Mouse (Mus musculus) neural tube, embryonic 14.5 days (tissue): ENCODE data around the gene Tbcel. TPM values are rescaled to one million over a fixed set of nuclear protein-coding genes. Genes with fewer than 3 reads are reported as not detected.

Experiments used
- ATAC-seq: fragments of 200-750 bp; cut with Nextera tagmentation; 2 replicates; pipeline ENCODE4 v1.8.0; 2017; ENCODE audit warnings: low read depth, mild to moderate bottlenecking, moderate TSS enrichment, moderate library complexity
- H3K27ac ChIP-seq: fragments of 300-500 bp; sonication (generic); 2 replicates; pipeline ENCODE4 v1.5.1; 2014; ENCODE audit warnings: low read depth, mild to moderate bottlenecking, control low read depth, low read length, moderate library complexity, mixed read lengths
- H3K27me3 ChIP-seq: fragments of 300-500 bp; sonication (generic); 2 replicates; pipeline ENCODE4 v1.6.1; 2014; ENCODE audit warnings: low read length; ENCODE audit not compliant: control insufficient read depth, insufficient read depth
- H3K36me3 ChIP-seq: fragments of 300-500 bp; sonication (generic); 2 replicates; pipeline ENCODE4 v1.6.1; 2014; ENCODE audit warnings: low read length, mixed read lengths; ENCODE audit not compliant: control insufficient read depth, insufficient read depth
- H3K4me1 ChIP-seq: fragments of 300-500 bp; sonication (generic); 2 replicates; pipeline ENCODE4 v1.6.1; 2014; ENCODE audit warnings: low read length; ENCODE audit not compliant: control insufficient read depth, insufficient read depth
- H3K4me2 ChIP-seq: fragments of 300-500 bp; sonication (generic); 2 replicates; pipeline ENCODE4 v1.6.1; 2014; ENCODE audit warnings: mild to moderate bottlenecking, low read depth, low read length, control low read depth
- H3K4me3 ChIP-seq: fragments of 300-500 bp; sonication (generic); 2 replicates; pipeline ENCODE4 v1.5.1; 2014; ENCODE audit warnings: low read depth, low read length, control low read depth, mixed read lengths
- H3K9ac ChIP-seq: fragments of 300-500 bp; sonication (generic); replicated peaks from 2 replicates; pipeline ENCODE4 v1.6.1; 2014; ENCODE audit warnings: low read depth, mild to moderate bottlenecking, control low read depth, low read length, mixed read lengths
- H3K9me3 ChIP-seq: fragments of 300-500 bp; sonication (generic); 2 replicates; pipeline ENCODE4 v1.6.1; 2016; ENCODE audit warnings: low read length; ENCODE audit not compliant: control insufficient read depth
- WGBS: fragments of 180-500 bp; shearing (Covaris S2); extraction: QIAGEN DNeasy Blood & Tissue Kit; methylation state at CpG from one replicate; pipeline ENCODE4 v1.1.7; 2014; 5-methylcytosine and 5-hydroxymethylcytosine counted together
- microRNA-seq: library from miRNA; unstranded; fragments of <30 nt; microRNA quantifications from one replicate; pipeline ENCODE4, GENCODE M21; 2016
- polyA plus RNA-seq: library from polyadenylated mRNA; unstranded; fragments of >200 nt; fragmentation: Nextera tagmentation; extraction: Ambion mirVana; gene quantifications from 2 replicates; pipeline ENCODE4 v1.2.1, GENCODE M21; 2014

The Tbcel gene
- polyA plus RNA-seq, 1 experiment from 2014 or later: 6.2 TPM

DNA sequence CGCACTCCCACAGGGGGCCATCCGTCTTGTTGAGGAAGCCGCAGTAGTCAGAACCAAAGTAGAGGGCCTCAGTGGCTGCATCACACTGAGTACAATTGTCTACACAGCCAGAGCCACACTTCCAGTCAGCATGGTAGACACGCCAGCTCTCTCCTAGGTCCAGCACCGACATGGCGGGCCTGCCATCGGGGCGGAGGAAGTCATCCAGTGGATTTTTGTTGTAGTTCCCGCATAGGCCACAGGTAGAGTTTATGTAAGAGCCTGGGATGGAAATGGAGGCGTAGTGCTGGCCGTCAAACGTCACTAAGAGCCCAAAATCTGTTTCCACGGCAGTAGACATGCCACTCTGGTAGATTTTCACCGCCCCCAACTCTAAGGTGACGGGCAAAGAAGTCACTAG is 130.0 kb downstream of the Tbcel start:
- no peaks in the 10 kb centered on the region for H3K4me1 ChIP-seq
- H3K4me3 ChIP-seq: no peak overlapping the region
- no peak overlapping the region for H3K4me2 ChIP-seq
- ATAC-seq: no peak
- no peaks in the 10 kb centered on the region for H3K36me3 ChIP-seq
- no peak overlapping the region for H3K27ac ChIP-seq
- WGBS: 93% methylated on average over 15 of the region's 15 CpGs
- H3K9ac ChIP-seq: no peak overlapping the region
- H3K9me3 ChIP-seq: no peaks in the 10 kb centered on the region
- H3K27me3 ChIP-seq: no peaks in the 10 kb centered on the region

DNA sequence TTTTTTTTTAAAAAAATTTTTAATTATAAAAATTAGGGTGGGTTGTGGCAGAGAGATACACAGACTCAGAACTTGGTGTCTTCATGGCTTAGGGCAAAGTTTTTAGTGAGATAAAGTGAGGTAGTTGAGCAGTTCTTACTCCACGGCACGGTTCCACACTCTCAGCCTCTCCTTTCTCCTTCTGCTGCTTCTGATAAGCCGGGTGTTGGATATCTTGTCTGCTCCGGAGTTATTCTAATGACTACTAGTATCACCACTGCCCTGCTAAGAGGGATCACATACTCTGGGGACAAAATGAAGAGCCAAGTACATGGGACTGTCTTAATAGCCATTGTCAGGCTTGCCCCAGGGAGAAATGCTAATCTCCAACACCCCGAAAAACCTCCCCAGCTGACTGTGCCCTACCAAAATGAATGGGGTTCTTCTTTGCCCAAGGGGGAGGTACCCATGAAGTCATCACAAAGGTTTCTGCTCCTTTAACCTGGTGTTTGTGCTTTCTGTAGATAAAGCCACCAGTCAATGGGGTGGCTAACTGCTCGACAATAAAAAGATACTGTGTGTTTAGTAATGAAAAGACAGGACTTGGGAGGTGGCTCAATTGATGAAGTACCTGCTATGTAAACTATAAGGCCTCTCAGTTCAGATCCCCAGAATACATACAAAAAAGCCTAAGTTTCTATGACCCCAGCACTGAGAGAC is 135.8 kb downstream of the Tbcel start:
- ATAC-seq: no peak

More for the DNA sequence above, 135.8 kb downstream of the Tbcel start:
- no peaks in the 10 kb centered on the region for H3K27me3 ChIP-seq
- H3K9me3 ChIP-seq: no peaks in the 10 kb centered on the region
- H3K36me3 ChIP-seq: no peaks in the 10 kb centered on the region
- no peak overlapping the region for H3K4me2 ChIP-seq
- H3K9ac ChIP-seq: no peak overlapping the region
- whole genome bisulfite sequencing: 85% methylated on average over 6 of the region's 6 CpGs
- no peak overlapping the region for H3K4me3 ChIP-seq
- H3K27ac ChIP-seq: no peak overlapping the region
- H3K4me1 ChIP-seq: no peaks in the 10 kb centered on the region

Small RNAs within 50 kb of the gene (microRNA-seq; reads per million reads assigned to microRNA genes)
- not detected for gene Gm44311

Other genes with a start within 250 kb of the Tbcel start
- 88.1 and 88.9 TPM in 2 replicates for gene Sc5d, start 243.6 kb downstream of the Tbcel start, polyA plus RNA-seq
- gene Tecta, start 107.9 kb downstream of the Tbcel start, polyA plus RNA-seq: 0.33 and 0.35 TPM in 2 replicates